8 mouse cellular contexts compared by ENCODE assay signal in genomic region chr4:155991908-155992230, GRCm38 (mm10). TPM values are rescaled to one million over a fixed set of nuclear protein-coding genes. Genes with fewer than 3 reads are reported as not detected.
DNase-seq lines count a peak whose midpoint lies in the region; ATAC-seq and TF ChIP-seq lines count a peak whose summit lies in the region.

No protein-coding gene starts in this region.

- TF ChIP-seq POLR2A in testis, adult 2 months (IDR thresholded peaks at IDR 0.05; ENCODE audit: control insufficient read depth, low read depth, low read length) = no peak

- no peaks in the 10 kb centered on the region for H3K27me3 ChIP-seq in testis, adult 2 months (ENCODE audit: control insufficient read depth, insufficient read depth, low read length)
- H3K27me3 ChIP-seq in limb, embryonic 15.5 days = no peaks in the 10 kb centered on the region

- peak overlapping the region; percentile 96 for H3K4me2 ChIP-seq in limb, embryonic 15.5 days

- peak overlapping the region; percentile 99 for H3K27ac ChIP-seq in gastrocnemius, adult 2 months
- peak overlapping the region; percentile 88 for H3K27ac ChIP-seq in testis, adult 2 months (ENCODE audit: control insufficient read depth, insufficient read depth, low read depth, low read length)
- H3K27ac ChIP-seq in limb, embryonic 15.5 days = peak overlapping the region; percentile 97

- ATAC-seq in limb, embryonic 15.5 days (ENCODE audit: insufficient number of reproducible peaks, low FRiP score, low TSS enrichment, low read depth) = 0 out of 2 replicates have a peak, but pooled peaks have one; percentile 6
- ATAC-seq in erythroid progenitor cell, adult 5-6 weeks (replicated peaks; ENCODE audit: low FRiP score, poor library complexity, severe bottlenecking) = no peak

- peak overlapping the region; percentile 74 for H3K9ac ChIP-seq in limb, embryonic 15.5 days

- peaks cover 10% of the 10 kb centered on the region for H3K4me1 ChIP-seq in testis, adult 2 months (ENCODE audit: control insufficient read depth, insufficient read depth, low read length)
- H3K4me1 ChIP-seq in limb, embryonic 15.5 days = peaks cover 26% of the 10 kb centered on the region

- intact Hi-C loops in gastrocnemius, adult 2 months (cut with DNase I) = loop anchor here (1.0 to 5.0 kb wide), 3 partner anchors 32 to 115 kb away; partner anchors contain the start of genes 9430015G10Rik and Ube2j2
- intact Hi-C loops in left cerebral cortex, postnatal 14 days (cut with DNase I) = no loop called here

- H3K36me3 ChIP-seq in testis, adult 2 months (ENCODE audit: control insufficient read depth, insufficient read depth, low read length) = no peaks in the 10 kb centered on the region
- peaks cover 13% of the 10 kb centered on the region for H3K36me3 ChIP-seq in limb, embryonic 15.5 days

- DNase-seq in gastrocnemius, adult 2 months = no peak
- no peak for DNase-seq in gastrocnemius, adult 8-10 months (ENCODE audit: low spot score in 2 of 2)
- DNase-seq in testis, postnatal 10 days (ENCODE audit: low spot score) = no peak
- no peak for DNase-seq in left cerebral cortex, postnatal 14 days (ENCODE audit: low spot score in 2 of 2)
- no peak for DNase-seq in retina, postnatal 1 day

- no peak for TF ChIP-seq CTCF in gastrocnemius, adult 2 months (IDR thresholded peaks at IDR 0.05)
- no peak for TF ChIP-seq CTCF in testis, adult 2 months (IDR thresholded peaks at IDR 0.05; ENCODE audit: control insufficient read depth, insufficient read depth, insufficient replicate concordance, low read depth, low read length)

- H3K4me3 ChIP-seq in gastrocnemius, adult 2 months = peak overlapping the region; percentile 92
- H3K4me3 ChIP-seq in testis, adult 2 months (ENCODE audit: control insufficient read depth, low read depth, low read length) = peak overlapping the region; percentile 92
- peak overlapping the region; percentile 71 for H3K4me3 ChIP-seq in limb, embryonic 15.5 days

- 25% methylated on average over 37 of the region's 37 CpGs for WGBS in limb, embryonic 15.5 days

- H3K9me3 ChIP-seq in limb, embryonic 15.5 days = no peaks in the 10 kb centered on the region

RNA-seq across cellular contexts. Expression of gene B3galt6, which starts 0.6 kb away (rescaled TPM):
- total RNA-seq in gastrocnemius, adult 2 months (2021) = 1 to 10 TPM in 1 of 2 experiments, under 1 TPM in 1; 0.92 to 2.0 TPM
- total RNA-seq in gastrocnemius, adult 8-10 months (2022) = 1 to 10 TPM in 3 of 4 experiments, under 1 TPM in 1; 0.94 to 1.8 (median 1.6) TPM
- 2.4 and 2.5 TPM in 2 replicates for polyA plus RNA-seq in testis, adult 2 months (2012; rRNA removed)
- polyA plus RNA-seq in limb, embryonic 15.5 days (2015; fragmentation: Nextera tagmentation; extraction: Ambion mirVana) = 16.1 and 16.4 TPM in 2 replicates
- total RNA-seq in erythroid progenitor cell, adult 5-6 weeks (2015; ENCODE audit: low replicate concordance) = 1.3 and 5.8 TPM in 2 replicates
- 2.3 TPM in 2 replicates for total RNA-seq in erythroid progenitor cell, adult 5-6 weeks (2017; ENCODE audit: low replicate concordance)
- 10 to 100 TPM in 1 of 2 experiments, 1 to 10 TPM in 1; 9.6 to 10.6 TPM for total RNA-seq in left cerebral cortex, postnatal 14 days (2021)

RNA-seq across cellular contexts. Expression of gene Sdf4, which starts 0.8 kb away (rescaled TPM):
- 10 to 100 TPM; 75.7 to 81.5 TPM for total RNA-seq in gastrocnemius, adult 2 months (2021)
- 10 to 100 TPM; 68.8 to 85.8 (median 77.5) TPM for total RNA-seq in gastrocnemius, adult 8-10 months (2022)
- polyA plus RNA-seq in testis, adult 2 months (2012; rRNA removed) = 47.6 and 50.5 TPM in 2 replicates
- polyA plus RNA-seq in limb, embryonic 15.5 days (2015; fragmentation: Nextera tagmentation; extraction: Ambion mirVana) = 175 and 176 TPM in 2 replicates
- total RNA-seq in erythroid progenitor cell, adult 5-6 weeks (2015; ENCODE audit: low replicate concordance) = 31.4 and 59.1 TPM in 2 replicates
- total RNA-seq in erythroid progenitor cell, adult 5-6 weeks (2017; ENCODE audit: low replicate concordance) = 92.1 and 127 TPM in 2 replicates
- total RNA-seq in left cerebral cortex, postnatal 14 days (2021) = 100 to 1,000 TPM; 150 to 157 TPM

RNA-seq across cellular contexts. Expression of gene Tnfrsf4, which starts 21.8 kb away (rescaled TPM):
- total RNA-seq in gastrocnemius, adult 2 months (2021) = 1 to 10 TPM in 1 of 2 experiments, under 1 TPM in 1; 0.75 to 2.1 TPM
- 1 to 10 TPM in 3 of 4 experiments, under 1 TPM in 1; 0.65 to 1.9 (median 1.4) TPM for total RNA-seq in gastrocnemius, adult 8-10 months (2022)
- 2.8 and 3.4 TPM in 2 replicates for polyA plus RNA-seq in testis, adult 2 months (2012; rRNA removed)
- polyA plus RNA-seq in limb, embryonic 15.5 days (2015; fragmentation: Nextera tagmentation; extraction: Ambion mirVana) = 0.55 and 0.99 TPM in 2 replicates
- total RNA-seq in erythroid progenitor cell, adult 5-6 weeks (2015; ENCODE audit: low replicate concordance) = 3.4 TPM in 1 of 2 replicates, not detected in the other
- 0.61 and 8.2 TPM in 2 replicates for total RNA-seq in erythroid progenitor cell, adult 5-6 weeks (2017; ENCODE audit: low replicate concordance)
- total RNA-seq in left cerebral cortex, postnatal 14 days (2021) = 1 to 10 TPM in 1 of 2 experiments, under 1 TPM in 1; 0.66 to 1.2 TPM

RNA-seq across cellular contexts. Expression of gene C1qtnf12, which starts 29.8 kb away (rescaled TPM):
- total RNA-seq in gastrocnemius, adult 2 months (2021) = 10 to 100 TPM; 15.1 to 18.5 TPM
- total RNA-seq in gastrocnemius, adult 8-10 months (2022) = 10 to 100 TPM; 14.6 to 22.4 (median 20.8) TPM
- polyA plus RNA-seq in testis, adult 2 months (2012; rRNA removed) = 30.7 and 31.6 TPM in 2 replicates
- 48.3 and 50.3 TPM in 2 replicates for polyA plus RNA-seq in limb, embryonic 15.5 days (2015; fragmentation: Nextera tagmentation; extraction: Ambion mirVana)
- 132 and 160 TPM in 2 replicates for total RNA-seq in erythroid progenitor cell, adult 5-6 weeks (2015; ENCODE audit: low replicate concordance)
- total RNA-seq in erythroid progenitor cell, adult 5-6 weeks (2017; ENCODE audit: low replicate concordance) = 31.2 and 41.1 TPM in 2 replicates
- 10 to 100 TPM; 13.5 to 15.1 TPM for total RNA-seq in left cerebral cortex, postnatal 14 days (2021)

RNA-seq across cellular contexts. Expression of gene Tnfrsf18, which starts 34.1 kb away (rescaled TPM):
- not detected for total RNA-seq in gastrocnemius, adult 2 months (2021)
- total RNA-seq in gastrocnemius, adult 8-10 months (2022) = not detected
- polyA plus RNA-seq in testis, adult 2 months (2012; rRNA removed) = not detected in 2 replicates
- 3.6 and 5.4 TPM in 2 replicates for polyA plus RNA-seq in limb, embryonic 15.5 days (2015; fragmentation: Nextera tagmentation; extraction: Ambion mirVana)
- 2.9 and 26.7 TPM in 2 replicates for total RNA-seq in erythroid progenitor cell, adult 5-6 weeks (2015; ENCODE audit: low replicate concordance)
- total RNA-seq in erythroid progenitor cell, adult 5-6 weeks (2017; ENCODE audit: low replicate concordance) = 1.5 and 3.5 TPM in 2 replicates
- under 1 TPM in 1 of 2 experiments, not detected in 1; 0.32 TPM for total RNA-seq in left cerebral cortex, postnatal 14 days (2021)
